Mouse (Mus musculus): ENCODE results near the gene 4930595D18Rik.

The 4930595D18Rik gene

GRCm38 (mm10) chr12:111165831-111166591 is 18.3 kb downstream of the 4930595D18Rik start, which contains the start of gene Traf3:
TSS of gene Traf3 (plus strand) at chr12:111166370.
- peak; percentile 93 for DNase-seq (ENCODE audit: low read depth, low spot score)

- DNase-seq (ENCODE audit: low read depth, low spot score), result peak; percentile 70
Observed at GRCm38 (mm10) chr12:111165146-111165812, 19.0 kb downstream of the 4930595D18Rik start.

- DNase-seq (ENCODE audit: low read depth, low spot score), result peak; percentile 92
Observed at GRCm38 (mm10) chr12:111164310-111164751, 20.0 kb downstream of the 4930595D18Rik start.

- peak; percentile 94 for DNase-seq (ENCODE audit: low read depth, low spot score)
Observed at GRCm38 (mm10) chr12:111162312-111163061, 21.8 kb downstream of the 4930595D18Rik start.

GRCm38 (mm10) chr12:111161943-111162311 is 22.4 kb downstream of the 4930595D18Rik start:
- no peak for DNase-seq (ENCODE audit: low read depth, low spot score)

- no peak for DNase-seq (ENCODE audit: low read depth, low spot score)
Observed at GRCm38 (mm10) chr12:111160871-111161270, 23.4 kb downstream of the 4930595D18Rik start.

- DNase-seq (ENCODE audit: low read depth, low spot score), result no peak
Observed at GRCm38 (mm10) chr12:111159659-111160428, 24.4 kb downstream of the 4930595D18Rik start.

GRCm38 (mm10) chr12:111155756-111156155 is 28.5 kb downstream of the 4930595D18Rik start:
- DNase-seq (ENCODE audit: low read depth, low spot score), result no peak

- no peak for DNase-seq (ENCODE audit: low read depth, low spot score)
Observed at GRCm38 (mm10) chr12:111154641-111155040, 29.6 kb downstream of the 4930595D18Rik start.

- no peak for DNase-seq (ENCODE audit: low read depth, low spot score)
Observed at GRCm38 (mm10) chr12:111153946-111154345, 30.3 kb downstream of the 4930595D18Rik start.

GRCm38 (mm10) chr12:111152981-111153710 is 31.1 kb downstream of the 4930595D18Rik start:
- no peak for DNase-seq (ENCODE audit: low read depth, low spot score)

- DNase-seq (ENCODE audit: low read depth, low spot score), result no peak
Observed at GRCm38 (mm10) chr12:111152579-111152978, 31.7 kb downstream of the 4930595D18Rik start.

GRCm38 (mm10) chr12:111151422-111152156 is 32.7 kb downstream of the 4930595D18Rik start:
- no peak for DNase-seq (ENCODE audit: low read depth, low spot score)

GRCm38 (mm10) chr12:111150236-111150596 is 34.1 kb downstream of the 4930595D18Rik start:
- DNase-seq (ENCODE audit: low read depth, low spot score), result peak; percentile 67

- DNase-seq (ENCODE audit: low read depth, low spot score), result no peak
Observed at GRCm38 (mm10) chr12:111149495-111150235, 34.6 kb downstream of the 4930595D18Rik start.

GRCm38 (mm10) chr12:111145269-111145668 is 39.0 kb downstream of the 4930595D18Rik start:
- DNase-seq (ENCODE audit: low read depth, low spot score), result no peak

- DNase-seq (ENCODE audit: low read depth, low spot score), result no peak
Observed at GRCm38 (mm10) chr12:111144598-111144997, 39.7 kb downstream of the 4930595D18Rik start.

GRCm38 (mm10) chr12:111143509-111144063 is 40.7 kb downstream of the 4930595D18Rik start:
- DNase-seq (ENCODE audit: low read depth, low spot score), result no peak

- DNase-seq (ENCODE audit: low read depth, low spot score), result peak; percentile 93
Observed at GRCm38 (mm10) chr12:111143005-111143508, 41.2 kb downstream of the 4930595D18Rik start.

All from ZHBTc4 (cell line).